ENCODE assay signal across 19 mouse cellular contexts in the genomic region with DNA sequence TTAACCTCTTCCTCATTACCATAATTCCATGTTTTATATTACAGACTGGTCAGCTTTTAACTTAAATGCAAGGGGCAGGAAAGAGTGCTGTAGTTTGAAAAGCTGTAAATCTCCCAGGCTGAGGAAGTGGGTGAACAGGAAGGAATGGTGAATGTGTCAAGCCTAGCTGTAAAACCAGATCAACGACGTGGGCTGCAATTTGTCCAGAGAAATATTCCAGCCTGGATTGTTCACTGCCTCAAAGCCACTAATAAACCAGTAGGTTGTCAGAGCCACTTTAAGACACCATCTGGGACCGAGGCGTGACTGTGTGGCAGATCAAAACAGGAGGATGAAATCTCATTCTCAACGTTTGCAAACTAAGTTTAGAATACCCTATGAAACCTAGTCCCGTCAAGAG.
A peak's percentile ranks its signal among the peaks of the same experiment; 100 is the strongest.
DNase-seq lines count a peak whose midpoint lies in the region; ATAC-seq and TF ChIP-seq lines count a peak whose summit lies in the region.
"Had no signal": no experiment of that assay in that cellular context is flagged by ENCODE, and none has a peak within 500 bp of the region (broad histone marks: within the 10 kb centered on the region; RNA-seq: fewer than 3 reads in every experiment).

No protein-coding gene starts in this region.

- no peak overlapping the region for H3K4me2 ChIP-seq in lung, embryonic 14.5 days
- H3K4me2 ChIP-seq: forebrain, embryonic 15.5 days; hindbrain, embryonic 15.5 days; liver, embryonic 12.5 days; lung, embryonic 15.5 days had no signal

- H3K36me3 ChIP-seq in lung, embryonic 14.5 days (ENCODE audit: insufficient read depth), result no peaks in the 10 kb centered on the region
- H3K36me3 ChIP-seq: forebrain, embryonic 15.5 days; hindbrain, embryonic 15.5 days; liver, embryonic 12.5 days; lung, embryonic 15.5 days had no signal

- no peak for DNase-seq in frontal cortex, postnatal 25 days (ENCODE audit: low spot score in 2 of 2)
- DNase-seq in lung, embryonic 14.5 days, result peak; percentile 41
- no peak for DNase-seq in lung, postnatal 36 days
- peak; percentile 51 for DNase-seq in mesoderm, embryonic 11.5 days (ENCODE audit: low read depth, low spot score)
- no peak for DNase-seq in left cerebral cortex, adult 2 months (ENCODE audit: extremely low spot score in 1 of 2, low spot score in 2 of 2)
- no peak for DNase-seq in gastrocnemius, postnatal 14 days
- DNase-seq: cerebellum, postnatal 10 days; gastrocnemius, postnatal 10 days; heart, adult 2 months; thymus, postnatal 25 days had no signal

- intact Hi-C loops in left cerebral cortex, adult 2 months (cut with DNase I), result no loop called here
- intact Hi-C loops in gastrocnemius, postnatal 14 days (cut with DNase I; ENCODE audit: low total_unique reads), result no loop called here

- H3K27ac ChIP-seq in lung, embryonic 14.5 days (ENCODE audit: low read depth), result no peak overlapping the region
- H3K27ac ChIP-seq in left cerebral cortex, adult 2 months, result no peak overlapping the region
- H3K27ac ChIP-seq: forebrain, embryonic 15.5 days; heart, adult 2 months; hindbrain, embryonic 15.5 days; liver, embryonic 12.5 days; lung, embryonic 15.5 days had no signal

- no peak overlapping the region for H3K9ac ChIP-seq in lung, embryonic 14.5 days
- H3K9ac ChIP-seq: forebrain, embryonic 15.5 days; hindbrain, embryonic 15.5 days; liver, embryonic 12.5 days; lung, embryonic 15.5 days had no signal

- TF ChIP-seq CTCF in lung, embryonic 14.5 days (IDR thresholded peaks at IDR 0.05; ENCODE audit: low read depth), result no peak
- TF ChIP-seq CTCF in left cerebral cortex, adult 2 months (IDR thresholded peaks at IDR 0.05), result no peak

- 0 out of 2 replicates have a peak, but pooled peaks cover 3% of the 10 kb centered on the region for H3K4me1 ChIP-seq in lung, embryonic 14.5 days (ENCODE audit: insufficient read depth)
- H3K4me1 ChIP-seq: forebrain, embryonic 15.5 days; hindbrain, embryonic 15.5 days; liver, embryonic 12.5 days; megakaryocyte, embryonic 14.5 days had no signal

- ATAC-seq in frontal cortex, adult (ENCODE audit: low TSS enrichment), result peak; percentile 41; the same call in 1 of the 2 replicates
- no peak for ATAC-seq in lung, embryonic 14.5 days (ENCODE audit: insufficient read depth)
- ATAC-seq in hematopoietic stem cell, adult 5-6 weeks (replicated peaks in 1 of 2; ENCODE audit: insufficient read depth in 1 of 2, low FRiP score in 2 of 2, low TSS enrichment in 1 of 2, low read depth in 1 of 2, poor library complexity in 2 of 2, severe bottlenecking in 2 of 2), result peak; percentile 17 to 33; a peak in 2 of 4 replicates
- ATAC-seq: forebrain, embryonic 15.5 days; intestine, embryonic 16.5 days; liver, embryonic 12.5 days had no signal

- H3K27me3 ChIP-seq in lung, embryonic 14.5 days (ENCODE audit: insufficient read depth, low read length), result no peaks in the 10 kb centered on the region
- H3K27me3 ChIP-seq: forebrain, embryonic 15.5 days; hindbrain, embryonic 15.5 days; liver, embryonic 12.5 days; lung, embryonic 15.5 days; megakaryocyte, embryonic 14.5 days had no signal

- WGBS in lung, embryonic 14.5 days, result 32% methylated on average over 6 of the region's 6 CpGs

- no peak overlapping the region for H3K4me3 ChIP-seq in lung, embryonic 14.5 days (ENCODE audit: low read depth, low read length)
- H3K4me3 ChIP-seq in left cerebral cortex, adult 2 months, result no peak overlapping the region
- H3K4me3 ChIP-seq: erythroblast, embryonic 14.5 days; forebrain, embryonic 15.5 days; heart, adult 2 months; hindbrain, embryonic 15.5 days; liver, embryonic 12.5 days; lung, embryonic 15.5 days; megakaryocyte, embryonic 14.5 days had no signal

- no peaks in the 10 kb centered on the region for H3K9me3 ChIP-seq in lung, embryonic 14.5 days (ENCODE audit: low read depth, low read length)
- H3K9me3 ChIP-seq: forebrain, embryonic 15.5 days; hindbrain, embryonic 15.5 days; liver, embryonic 12.5 days; lung, embryonic 15.5 days; megakaryocyte, embryonic 14.5 days had no signal

Comparison
In these comparisons a context has a peak if more than half of its experiments do, and no peak if none do; other contexts are left out.
1. DNase-seq: peak in lung, embryonic 14.5 days (single experiment) and mesoderm, embryonic 11.5 days (single experiment); none in frontal cortex, postnatal 25 days (0 of 2), lung, postnatal 36 days (single experiment), left cerebral cortex, adult 2 months (0 of 2) and gastrocnemius, postnatal 14 days (single experiment).